Mouse (Mus musculus): ENCODE results near the gene Dock4.

Dock4 gene

DNA sequence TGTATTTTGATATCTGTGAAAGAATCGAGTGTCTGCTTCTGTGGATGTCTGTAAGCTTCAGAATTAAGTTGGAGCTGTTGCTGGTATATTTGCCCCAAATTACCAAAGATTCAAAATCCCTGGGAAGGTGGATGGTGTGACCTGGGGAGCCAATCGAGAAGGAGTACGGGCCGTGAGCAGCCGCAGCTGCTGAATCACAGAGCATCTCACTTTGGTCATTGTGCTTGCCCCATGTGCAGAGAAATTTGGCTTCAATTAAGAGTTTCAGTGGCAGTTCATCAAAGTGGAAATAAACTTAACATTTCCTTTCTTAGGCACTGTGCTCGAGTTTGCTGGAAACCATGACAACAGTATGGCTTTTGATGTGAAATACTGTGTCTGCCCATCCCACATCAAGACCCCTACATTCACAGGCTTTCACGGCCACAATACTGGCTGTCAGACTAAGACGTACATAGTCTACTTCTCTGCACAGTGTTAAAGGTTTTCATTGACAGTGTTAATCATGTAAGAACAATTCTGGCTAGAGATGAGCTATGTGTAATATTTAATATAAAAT, 321.6 kb downstream of the Dock4 start:
- no peak for DNase-seq (ENCODE audit: low spot score)

DNA sequence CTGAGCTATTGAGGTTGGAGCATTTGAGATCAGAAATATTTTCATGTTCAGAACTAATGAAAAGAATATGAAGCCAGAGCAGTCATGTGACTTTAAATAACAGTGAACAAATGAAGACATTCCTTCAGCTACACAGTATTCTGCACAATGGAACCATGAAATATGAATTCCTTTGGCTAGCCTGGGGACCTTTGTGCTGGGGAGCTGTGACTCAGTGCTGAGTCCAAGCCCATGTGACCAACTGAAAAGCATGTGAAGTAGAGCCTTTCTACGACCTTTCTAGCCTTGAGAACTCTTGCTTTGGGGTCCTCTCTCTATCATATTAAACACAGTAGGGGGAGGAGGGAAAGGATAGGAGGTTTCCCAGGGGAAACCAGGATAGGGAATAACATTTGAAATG, 327.3 kb downstream of the Dock4 start:
- DNase-seq (ENCODE audit: low spot score), result no peak

DNA sequence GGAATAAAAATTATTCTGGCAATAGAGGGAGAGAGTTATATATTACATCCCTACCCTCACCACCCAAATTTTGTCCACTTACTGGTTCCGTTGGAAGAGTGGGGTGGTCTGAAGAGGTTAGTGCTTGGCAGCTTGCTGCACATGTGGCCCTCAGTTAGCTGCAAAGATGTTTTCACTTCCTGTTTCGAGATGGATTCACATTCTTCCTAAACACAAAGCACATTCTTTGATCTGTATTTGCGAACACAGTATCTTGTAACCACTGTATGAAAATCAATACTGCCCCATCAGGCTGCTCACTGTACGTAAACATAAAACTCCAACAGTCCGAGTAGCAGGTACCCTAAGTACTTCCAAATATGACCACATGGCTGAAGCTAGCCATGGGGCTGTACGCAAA, 335.8 kb downstream of the Dock4 start:
- no peak for DNase-seq (ENCODE audit: low spot score)

DNA sequence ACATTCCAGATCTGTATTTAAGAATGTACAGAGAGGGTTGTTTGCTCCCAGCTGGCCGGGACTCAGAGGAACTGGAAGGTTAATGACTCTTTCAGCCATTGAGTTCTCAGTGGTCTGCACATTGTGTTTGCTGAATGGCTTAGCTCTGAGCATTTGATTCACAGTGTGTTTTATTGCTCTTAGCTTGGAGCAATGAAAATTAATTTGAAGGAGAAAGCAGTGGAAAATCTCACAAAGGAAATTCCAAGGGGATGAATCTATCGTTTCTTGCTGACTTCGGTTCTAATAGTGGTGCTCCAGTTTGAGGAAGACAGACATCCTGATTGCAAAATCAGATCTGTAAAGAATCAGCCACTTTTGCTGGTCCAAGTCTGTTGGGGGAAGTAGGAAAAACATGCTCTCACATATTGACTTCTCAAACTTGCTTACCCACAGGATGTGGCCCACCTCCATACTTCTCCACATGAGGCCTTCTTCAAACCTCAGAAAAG, 342.9 kb downstream of the Dock4 start:
- DNase-seq (ENCODE audit: low spot score), result no peak

DNA sequence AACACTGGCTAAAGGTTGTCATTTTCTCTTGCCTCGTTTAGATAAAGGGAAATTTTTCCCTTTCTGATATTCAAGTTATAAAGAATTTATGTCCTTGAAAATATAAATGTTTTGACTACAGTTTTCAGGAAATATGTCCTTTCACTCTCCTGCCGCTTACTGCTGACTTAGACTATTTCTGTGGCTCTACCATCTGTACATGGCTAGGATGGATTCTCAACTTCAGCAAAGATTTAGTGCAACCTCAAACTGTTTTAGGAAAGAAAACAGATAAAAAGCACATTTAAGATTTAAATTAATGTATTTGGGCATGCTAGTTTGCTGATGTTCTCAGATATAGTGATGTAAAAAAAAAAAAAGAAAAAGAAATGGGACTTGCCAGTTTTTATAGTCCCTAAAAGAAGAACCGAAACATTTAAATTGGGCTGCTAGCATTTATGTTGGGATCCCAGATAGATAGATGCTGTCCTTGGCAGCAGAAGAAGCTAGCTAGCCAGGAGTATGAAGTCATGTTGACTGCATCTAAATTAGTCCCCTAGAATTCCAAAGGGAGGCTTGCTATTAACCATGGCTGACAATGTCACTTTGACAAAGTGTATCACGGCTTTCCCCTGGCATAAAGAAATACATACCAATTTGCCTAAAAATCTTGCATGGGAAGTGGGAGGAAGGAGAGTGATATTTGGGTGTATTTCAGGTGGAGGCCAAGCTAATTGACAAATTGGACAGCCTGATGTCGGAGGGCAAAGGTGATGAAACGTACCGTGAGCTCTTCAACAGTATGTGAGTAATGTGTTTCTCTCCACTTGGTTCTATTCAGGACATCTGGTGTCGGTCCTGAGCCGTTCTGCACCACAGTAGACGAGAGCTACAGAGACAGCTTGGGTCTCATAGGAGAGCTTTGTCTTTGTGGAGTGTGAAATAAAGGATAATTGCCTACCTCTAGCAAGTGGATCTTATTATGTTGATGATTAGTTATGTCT, 343.9 kb downstream of the Dock4 start:
- DNase-seq (ENCODE audit: low spot score), result no peak

DNA sequence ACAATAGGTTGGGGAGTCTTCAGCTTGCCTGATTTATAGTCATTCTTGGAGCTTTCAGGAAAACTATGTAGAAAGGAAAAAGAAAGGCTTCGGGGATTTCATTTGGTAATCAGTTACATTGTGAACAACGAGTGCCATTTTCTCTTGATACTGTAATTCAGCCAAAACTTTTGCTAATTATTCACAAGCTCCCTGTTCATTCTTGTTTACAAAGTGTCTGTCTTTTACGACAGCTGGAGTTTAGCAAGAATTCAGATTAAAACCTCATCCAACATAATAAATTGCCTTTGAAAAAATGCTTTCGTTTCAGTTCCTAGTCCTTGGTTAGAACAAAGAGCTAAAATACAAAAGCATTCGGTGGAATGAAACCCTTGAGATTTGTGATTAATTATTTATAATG, 345.5 kb downstream of the Dock4 start:
- DNase-seq (ENCODE audit: low spot score), result no peak

DNA sequence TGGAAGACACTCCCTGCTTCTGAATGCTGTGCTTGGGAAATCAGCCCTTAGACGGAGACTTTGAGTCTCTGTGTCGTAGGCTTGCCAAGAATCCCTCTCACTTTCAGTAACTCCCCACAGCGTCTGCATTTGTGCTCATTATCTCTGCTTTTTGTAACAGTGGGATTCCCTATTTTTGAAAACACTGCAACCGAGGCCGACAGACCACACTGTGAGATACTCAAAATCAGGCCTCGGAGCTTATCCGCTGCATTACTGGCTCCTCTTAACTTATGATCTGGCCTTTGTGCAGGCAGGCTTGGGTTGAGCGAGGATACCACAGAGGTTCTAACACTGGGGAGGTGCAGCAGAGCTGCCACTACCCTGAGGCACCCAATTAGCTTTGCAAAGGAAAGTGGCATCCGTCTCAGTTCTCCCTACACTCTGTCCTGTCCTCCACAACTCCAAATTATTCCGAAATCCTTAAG, 346.5 kb downstream of the Dock4 start:
- no peak for DNase-seq (ENCODE audit: low spot score)

DNA sequence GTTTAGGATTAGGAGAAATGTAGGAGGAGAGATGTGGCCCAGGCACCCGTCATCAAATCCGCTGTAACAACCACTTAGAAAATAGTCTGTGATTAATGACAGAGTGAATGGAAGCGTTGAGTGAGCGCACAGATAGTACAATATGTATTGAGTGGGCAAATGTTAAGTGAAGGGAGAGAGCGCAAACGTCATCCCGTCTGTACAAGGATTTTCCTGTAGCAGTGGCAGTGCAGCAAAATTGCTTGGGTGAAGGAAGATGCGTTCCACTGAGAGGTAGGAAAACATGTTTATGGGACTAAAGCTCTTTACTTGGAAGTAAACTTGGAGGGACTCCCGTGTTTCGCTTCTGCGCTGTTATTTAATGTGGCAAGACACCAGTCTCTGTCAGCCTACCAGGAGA, 348.3 kb downstream of the Dock4 start:
- DNase-seq (ENCODE audit: low spot score), result no peak

DNA sequence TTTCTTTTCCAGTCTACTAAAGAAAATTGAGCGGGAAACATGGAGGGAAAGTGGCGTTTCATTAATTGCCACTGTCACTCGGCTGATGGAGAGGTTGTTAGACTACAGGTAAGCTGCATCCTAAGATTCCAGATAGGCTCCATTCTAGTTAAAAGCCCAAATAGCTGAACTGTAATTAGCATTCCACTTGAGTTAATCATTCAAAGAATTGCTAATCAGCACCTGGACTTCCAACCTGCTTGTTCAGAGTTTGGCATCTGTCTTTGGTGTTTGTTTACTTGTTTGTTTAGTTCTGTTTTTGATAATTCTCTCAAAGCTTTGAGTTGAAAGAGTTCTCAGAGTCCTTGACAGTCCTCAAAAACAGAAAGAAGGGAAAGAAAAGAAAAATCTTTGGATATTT, 349.0 kb downstream of the Dock4 start:
- DNase-seq (ENCODE audit: low spot score), result no peak

DNA sequence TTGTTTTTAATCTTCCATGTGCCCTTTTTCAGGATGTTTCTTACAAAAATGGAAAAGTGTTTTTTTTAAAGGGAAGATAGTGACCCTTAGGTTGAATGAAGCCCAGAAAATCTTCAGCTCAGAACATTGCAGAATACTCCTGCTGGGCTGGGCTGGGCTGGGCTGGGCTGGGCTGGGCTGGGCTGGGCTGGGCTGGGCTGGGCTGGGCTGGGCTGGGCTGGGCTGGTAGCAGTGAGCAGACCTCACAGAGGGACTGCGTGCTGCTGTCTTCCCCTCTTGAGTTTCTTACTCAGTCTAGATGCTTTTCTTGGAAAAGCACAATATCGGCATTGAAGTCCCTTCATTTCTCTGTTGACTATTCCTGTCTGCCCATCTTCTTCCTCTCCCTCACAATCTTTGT, 350.0 kb downstream of the Dock4 start:
- no peak for DNase-seq (ENCODE audit: low spot score)

DNA sequence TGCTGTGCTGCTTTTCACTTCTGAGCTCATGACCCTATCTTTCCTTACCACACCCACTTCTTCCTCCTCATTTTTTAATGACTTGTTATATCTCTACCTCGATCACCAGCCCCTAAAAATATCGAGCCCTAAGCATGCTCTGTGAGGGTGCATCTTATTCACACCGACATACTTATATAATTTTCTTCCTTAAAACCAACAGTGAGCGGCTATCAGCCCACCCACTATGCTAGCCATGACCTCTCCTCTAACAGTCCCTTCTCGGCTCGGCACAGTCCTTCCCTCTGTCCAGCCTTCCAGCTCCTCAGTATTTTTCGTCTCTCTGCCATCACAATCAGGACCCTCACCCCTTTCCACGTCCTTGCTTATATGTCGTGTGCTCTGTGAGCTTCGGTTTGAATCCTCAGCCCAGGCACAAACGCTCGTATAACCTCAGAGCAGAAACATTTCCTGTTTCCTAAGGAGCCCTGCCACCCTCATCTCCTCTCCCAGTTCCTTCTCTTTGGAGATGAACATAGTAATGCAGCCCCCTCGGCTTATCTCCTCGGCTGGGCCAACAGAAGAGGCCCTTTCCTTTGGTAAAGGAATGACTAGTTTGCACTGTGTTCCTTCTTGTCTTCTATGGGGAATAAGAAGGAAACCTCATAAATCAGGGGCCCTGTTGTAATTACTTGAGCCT, 351.2 kb downstream of the Dock4 start:
- DNase-seq (ENCODE audit: low spot score), result no peak

DNA sequence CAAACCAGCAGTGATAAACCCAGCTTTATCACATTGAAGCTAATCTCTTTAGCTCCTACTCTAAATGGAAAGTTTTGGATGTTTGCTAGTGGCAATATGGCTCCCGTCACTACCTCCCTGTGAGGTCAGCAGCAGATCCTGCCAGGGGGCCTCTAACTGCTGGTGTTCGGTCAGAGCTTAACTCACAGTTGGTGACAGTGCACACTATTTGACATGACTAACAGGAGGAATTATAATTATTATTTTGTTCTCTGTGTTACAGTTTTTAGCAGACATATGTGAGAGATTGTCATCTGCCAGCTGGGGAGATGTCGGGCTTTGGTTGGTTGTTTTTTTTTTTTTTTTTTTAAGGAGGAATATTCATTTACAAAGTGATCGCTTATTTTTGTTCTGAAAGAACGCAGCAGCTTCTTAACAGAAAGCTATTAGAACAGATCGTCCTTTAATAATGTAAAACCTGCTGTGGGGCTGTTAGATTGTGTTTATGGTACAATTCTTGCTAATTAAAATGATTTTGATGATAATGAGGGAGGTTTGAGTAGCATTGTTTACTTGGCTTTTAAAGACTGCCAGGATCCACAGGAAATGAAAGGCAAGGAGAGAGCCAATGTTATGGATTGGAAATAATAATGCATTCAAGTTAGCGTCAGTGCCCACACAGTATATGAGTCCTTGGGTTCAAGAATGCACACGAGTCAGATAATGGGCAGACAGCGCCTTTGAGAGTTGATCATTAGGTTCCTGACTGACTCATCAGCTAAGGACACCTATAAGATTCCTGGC, 352.0 kb downstream of the Dock4 start:
- DNase-seq (ENCODE audit: low spot score), result no peak

DNA sequence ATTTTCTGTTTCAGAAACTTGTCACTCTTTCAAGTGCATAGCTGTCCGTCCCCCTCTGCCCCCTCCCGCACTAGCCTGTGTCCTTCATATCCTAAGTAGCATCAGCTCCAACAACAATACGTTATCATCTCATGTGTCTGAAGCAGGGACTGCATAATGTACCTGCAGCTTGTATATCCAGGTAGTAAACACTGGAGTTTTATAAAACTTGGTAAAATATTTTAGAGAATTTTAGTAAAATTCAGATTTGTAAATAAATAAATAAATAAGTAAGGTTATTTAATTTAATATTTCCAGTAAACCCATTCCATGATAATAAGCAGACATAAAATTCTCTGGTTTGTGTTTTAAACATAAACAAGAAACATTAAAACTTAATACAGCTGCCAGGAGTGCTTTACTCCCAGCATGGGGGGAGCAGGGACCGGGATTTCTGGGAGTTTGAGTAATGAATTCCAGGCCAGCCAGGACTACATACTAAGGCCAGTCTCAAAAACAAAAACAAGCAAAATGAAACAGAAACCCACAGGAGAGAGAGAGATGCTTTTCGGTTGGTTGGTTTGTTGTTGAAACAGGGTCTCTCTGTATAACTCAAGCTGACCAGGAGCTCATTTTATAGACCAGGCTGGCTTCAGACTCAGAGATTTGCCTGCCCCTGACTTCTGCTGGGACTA, 352.7 kb downstream of the Dock4 start:
- no peak for DNase-seq (ENCODE audit: low spot score)

DNA sequence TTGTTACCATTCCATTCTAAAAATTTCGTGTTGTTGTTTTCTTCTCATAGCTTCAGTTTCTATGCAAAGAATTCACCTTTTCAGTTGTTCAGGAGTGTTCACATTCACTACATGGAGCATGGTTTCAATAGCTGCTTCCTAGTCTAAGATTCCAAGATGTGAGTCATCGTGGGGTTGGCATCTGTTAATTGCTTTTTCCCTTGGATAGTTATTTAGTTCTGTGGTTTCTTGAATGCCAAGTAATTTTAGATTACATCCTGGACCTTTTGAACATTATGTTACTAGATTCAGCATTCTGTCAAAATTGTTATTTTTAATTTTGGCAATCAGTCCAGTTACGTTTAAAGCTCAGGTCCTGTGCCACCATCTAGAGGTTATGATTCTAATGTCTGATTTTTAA, 355.7 kb downstream of the Dock4 start:
- DNase-seq (ENCODE audit: low spot score), result no peak

DNA sequence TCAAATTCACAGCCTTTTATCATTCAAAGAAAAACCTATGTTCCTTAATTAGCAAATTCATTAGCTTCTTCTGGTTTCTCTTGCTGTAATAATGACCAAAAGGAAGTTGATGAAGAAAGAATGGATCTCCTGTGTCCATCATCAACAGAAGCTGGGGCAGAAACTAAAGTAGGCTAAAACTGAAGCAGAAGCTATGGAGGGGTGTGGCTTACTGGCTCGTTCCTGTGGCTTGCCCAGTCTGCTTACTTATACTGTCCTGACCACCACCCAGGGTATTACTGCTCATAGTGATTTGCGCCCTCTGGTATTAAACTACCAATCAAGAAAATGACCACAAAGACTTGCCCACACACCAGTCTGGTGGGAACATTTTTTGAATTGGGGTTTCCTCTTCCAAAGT, 359.5 kb downstream of the Dock4 start:
- no peak for DNase-seq (ENCODE audit: low spot score)

DNA sequence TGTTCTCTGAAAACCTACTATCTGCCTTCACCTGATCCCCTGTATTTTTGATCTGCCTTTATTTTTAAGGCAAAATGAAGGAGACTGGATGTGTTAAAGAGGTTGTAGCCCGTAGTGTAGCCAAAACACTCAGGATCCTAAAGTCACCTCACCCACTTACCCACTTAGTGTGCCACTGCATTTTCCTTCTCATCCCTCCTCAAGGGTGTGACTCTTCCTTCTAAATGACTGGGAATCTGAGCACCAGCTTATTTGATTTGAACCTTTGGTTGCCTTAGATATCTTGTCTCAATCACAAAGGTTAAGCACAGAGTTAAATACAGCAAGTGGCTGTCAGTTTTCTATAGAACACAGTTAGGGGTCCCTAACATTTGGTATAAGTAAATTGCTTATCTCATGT, 362.2 kb downstream of the Dock4 start:
- DNase-seq (ENCODE audit: low spot score), result no peak

DNA sequence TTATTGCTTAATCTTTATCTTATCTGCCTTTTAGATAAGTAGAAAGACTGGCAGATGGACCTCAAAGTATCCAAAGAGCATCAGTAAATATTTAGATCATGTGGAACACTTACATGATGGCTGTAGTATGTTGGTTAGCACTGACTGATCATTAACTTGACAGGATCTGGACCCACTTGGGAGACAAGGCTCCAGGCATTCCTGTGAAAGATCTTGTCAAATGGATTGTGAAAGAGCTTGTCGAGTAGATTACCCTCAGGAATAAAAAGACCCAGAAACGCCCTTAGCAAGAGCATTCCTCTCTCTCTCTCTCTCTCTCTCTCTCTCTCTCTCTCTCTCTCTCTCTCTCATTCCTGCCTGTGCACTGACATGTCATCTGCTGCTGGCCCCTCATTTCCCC, 367.7 kb downstream of the Dock4 start:
- DNase-seq (ENCODE audit: low spot score), result no peak

DNA sequence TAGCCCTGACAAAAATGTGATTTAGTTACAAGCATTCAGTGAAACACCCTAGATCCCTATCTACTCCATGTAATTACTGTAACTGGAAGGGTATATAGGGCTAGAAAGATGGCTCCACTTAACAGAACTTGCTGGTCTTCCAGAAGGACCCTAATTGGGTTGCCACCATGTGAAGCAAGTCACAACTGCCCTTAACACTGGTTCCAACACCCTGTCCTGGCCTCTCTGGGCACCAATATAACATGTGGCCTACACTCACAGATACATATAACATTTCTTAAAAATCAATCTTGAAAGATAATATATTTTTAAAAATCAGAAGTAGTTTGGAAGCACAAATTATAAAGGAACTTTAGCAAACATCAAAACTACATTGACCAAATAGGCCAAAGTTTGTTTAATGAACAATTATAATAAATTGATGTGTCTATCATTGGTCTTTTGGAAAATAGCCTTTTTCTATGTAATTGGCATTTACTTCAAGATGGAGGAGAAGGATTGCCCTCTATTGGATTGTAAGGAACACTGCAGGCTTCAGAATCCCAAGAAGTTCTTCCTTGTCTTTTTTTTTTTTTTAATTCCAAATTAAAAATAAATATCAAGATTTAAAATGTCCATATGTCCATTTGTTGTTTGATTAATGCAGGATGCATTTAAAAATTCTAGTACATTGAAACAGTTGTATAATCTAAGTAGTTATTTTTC, 369.1 kb downstream of the Dock4 start:
- DNase-seq (ENCODE audit: low spot score), result no peak

DNA sequence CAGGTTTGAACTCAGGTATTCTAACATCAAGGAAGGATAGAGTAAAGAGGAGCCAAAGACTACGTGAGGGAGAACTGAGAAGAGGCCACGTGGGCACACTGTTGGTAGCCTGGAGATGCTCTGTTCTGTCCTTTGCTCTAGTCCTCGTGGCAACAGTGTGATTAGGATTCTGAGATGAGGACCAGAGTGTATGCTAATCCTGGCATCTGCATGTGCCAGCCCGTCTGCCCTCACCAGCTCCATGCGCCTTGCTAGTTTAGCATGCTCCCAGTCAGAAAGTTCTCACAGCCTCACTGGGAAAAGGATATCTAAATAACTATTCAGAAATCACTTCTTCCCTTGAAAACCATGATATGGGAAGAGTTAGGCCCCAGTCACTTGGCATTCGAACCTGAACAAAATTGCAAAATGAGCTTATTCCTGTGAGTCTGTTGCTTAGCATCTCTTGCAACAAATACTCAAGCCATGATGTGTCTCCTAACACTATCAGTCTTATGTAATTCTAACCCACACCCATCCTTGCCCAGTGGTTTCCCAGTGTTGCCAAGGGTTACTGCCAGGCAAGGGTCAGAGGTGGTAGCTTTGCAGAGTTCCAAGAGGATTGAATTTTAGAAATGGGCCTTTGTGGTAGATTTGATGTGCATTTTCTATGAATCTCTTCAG, 372.4 kb downstream of the Dock4 start:
- DNase-seq (ENCODE audit: low spot score), result no peak

DNA sequence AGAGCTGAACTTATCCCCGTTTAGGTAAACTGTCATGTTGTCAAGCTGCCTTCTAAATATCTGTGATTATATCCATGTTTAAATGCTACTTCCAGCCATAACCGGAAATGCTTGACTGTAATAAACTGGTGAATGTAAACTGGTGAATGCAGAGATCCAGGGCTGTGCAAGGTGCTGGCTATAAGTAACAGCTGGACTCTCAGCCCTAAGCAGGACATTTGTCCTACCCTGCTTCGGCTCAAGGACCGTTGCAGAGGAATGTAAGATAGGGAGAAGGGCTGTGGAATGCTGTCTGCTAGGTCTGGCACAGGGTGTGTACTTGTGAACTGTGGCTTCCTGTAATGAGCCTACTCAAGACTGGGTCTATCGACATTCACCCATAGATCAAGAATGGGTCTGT, 377.9 kb downstream of the Dock4 start:
- no peak for DNase-seq (ENCODE audit: low spot score)
